9 mouse cellular contexts compared by ENCODE assay signal in the genomic region with DNA sequence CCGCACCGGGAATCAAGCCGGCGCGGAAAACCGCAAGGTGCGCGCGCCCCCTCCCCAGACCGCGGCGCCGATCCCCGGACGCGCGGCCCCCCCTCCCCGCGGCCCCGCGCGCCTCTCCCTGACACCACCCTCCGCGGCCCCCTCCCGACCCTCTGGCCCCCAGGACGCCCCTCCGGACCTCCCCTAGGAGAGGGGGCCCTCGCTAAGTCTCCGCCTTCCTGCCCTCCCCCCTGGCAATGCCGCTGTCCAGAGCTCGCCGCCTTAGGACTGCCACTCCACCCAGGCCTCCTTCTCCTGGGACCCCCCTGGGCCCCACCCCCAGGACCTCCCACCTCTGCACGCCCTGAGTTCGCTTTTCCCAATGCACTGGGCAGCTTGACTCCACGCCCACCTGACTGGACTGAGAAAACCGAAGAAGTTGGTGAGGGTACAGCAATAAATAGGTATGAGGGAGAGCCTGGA. TPM values are rescaled to one million over a fixed set of nuclear protein-coding genes. Genes with fewer than 3 reads are reported as not detected.
DNase-seq lines count a peak whose midpoint lies in the region; ATAC-seq and TF ChIP-seq lines count a peak whose summit lies in the region.
"Had no signal": no experiment of that assay in that cellular context is flagged by ENCODE, and none has a peak within 500 bp of the region (broad histone marks: within the 10 kb centered on the region; RNA-seq: fewer than 3 reads in every experiment).

A gene (minus strand): TSS at position 52 of the 462 bp plus-strand sequence.

- no peak for TF ChIP-seq CTCF in testis, adult 2 months (IDR thresholded peaks at IDR 0.05; ENCODE audit: control insufficient read depth, insufficient read depth, insufficient replicate concordance, low read depth, low read length)

- H3K4me1 ChIP-seq in embryonic facial prominence, embryonic 12.5 days: peaks cover 23% of the 10 kb centered on the region
- peaks cover 22% of the 10 kb centered on the region for H3K4me1 ChIP-seq in hindbrain, embryonic 16.5 days (ENCODE audit: control insufficient read depth, insufficient read depth, low read depth, low read length)
- H3K4me1 ChIP-seq in liver, embryonic 16.5 days (ENCODE audit: control insufficient read depth, low read depth, low read length): peaks cover 5% of the 10 kb centered on the region
- H3K4me1 ChIP-seq in testis, adult 2 months (ENCODE audit: control insufficient read depth, insufficient read depth, low read length): peaks cover 25% of the 10 kb centered on the region

- H3K27me3 ChIP-seq in embryonic facial prominence, embryonic 12.5 days: peaks cover 95% of the 10 kb centered on the region
- peaks cover 49% of the 10 kb centered on the region for H3K27me3 ChIP-seq in hindbrain, embryonic 16.5 days (replicated peaks; ENCODE audit: control insufficient read depth, insufficient read depth, low read length)
- H3K27me3 ChIP-seq in liver, embryonic 16.5 days (ENCODE audit: control insufficient read depth, insufficient read depth, low read depth, low read length): peaks cover 82% of the 10 kb centered on the region
- no peaks in the 10 kb centered on the region for H3K27me3 ChIP-seq in testis, adult 2 months (ENCODE audit: control insufficient read depth, insufficient read depth, low read length)

- no peak; the same call in 1 of the 2 replicates for ATAC-seq in embryonic facial prominence, embryonic 12.5 days (ENCODE audit: insufficient number of reproducible peaks, insufficient read depth, low FRiP score, low TSS enrichment)
- ATAC-seq in hindbrain, embryonic 16.5 days: peak; percentile 47
- no peak for ATAC-seq in liver, embryonic 16.5 days (ENCODE audit: low read depth)

- no peak for TF ChIP-seq POLR2A in testis, adult 2 months (IDR thresholded peaks at IDR 0.05; ENCODE audit: control insufficient read depth, low read depth, low read length)

- H3K4me2 ChIP-seq in embryonic facial prominence, embryonic 12.5 days (replicated peaks): peak within 1 kb of the TSS; percentile 93
- peak within 1 kb of the TSS; percentile 96 for H3K4me2 ChIP-seq in hindbrain, embryonic 16.5 days (ENCODE audit: low read length)
- H3K4me2 ChIP-seq in liver, embryonic 16.5 days (ENCODE audit: low read depth, low read length): peak within 1 kb of the TSS; percentile 65

- WGBS in embryonic facial prominence, embryonic 12.5 days: 1% methylated on average over 34 of the region's 36 CpGs
- 2% methylated on average over 29 of the region's 36 CpGs for WGBS in hindbrain, embryonic 16.5 days
- WGBS in liver, embryonic 16.5 days (ENCODE audit: insufficient replicate concordance): under 1% methylated on average over 19 of the region's 36 CpGs

- H3K9me3 ChIP-seq in embryonic facial prominence, embryonic 12.5 days: no peaks in the 10 kb centered on the region
- H3K9me3 ChIP-seq in hindbrain, embryonic 16.5 days (ENCODE audit: control insufficient read depth, low read length): no peaks in the 10 kb centered on the region
- no peaks in the 10 kb centered on the region for H3K9me3 ChIP-seq in liver, embryonic 16.5 days (replicated peaks; ENCODE audit: control insufficient read depth, low read length)

- DNase-seq in layer of hippocampus, adult 18-20 months (ENCODE audit: low spot score in 2 of 2): no peak
- no peak for DNase-seq in layer of hippocampus, adult 9-10 months (ENCODE audit: low spot score)
- peak; percentile 56 for DNase-seq in R1 (ENCODE audit: low read depth, low spot score)
- DNase-seq in spleen, adult 18-20 months: no peak

- H3K36me3 ChIP-seq in embryonic facial prominence, embryonic 12.5 days: no peaks in the 10 kb centered on the region
- H3K36me3 ChIP-seq in hindbrain, embryonic 16.5 days (ENCODE audit: control insufficient read depth, insufficient read depth, low read length): no peaks in the 10 kb centered on the region
- H3K36me3 ChIP-seq in liver, embryonic 16.5 days (ENCODE audit: control insufficient read depth, insufficient read depth): no peaks in the 10 kb centered on the region
- no peaks in the 10 kb centered on the region for H3K36me3 ChIP-seq in testis, adult 2 months (ENCODE audit: control insufficient read depth, insufficient read depth, low read length)

- no peak within 1 kb of the TSS for H3K27ac ChIP-seq in embryonic facial prominence, embryonic 12.5 days
- peak within 1 kb of the TSS; percentile 51 for H3K27ac ChIP-seq in hindbrain, embryonic 16.5 days (ENCODE audit: low read depth, low read length)
- H3K27ac ChIP-seq in liver, embryonic 16.5 days (ENCODE audit: low read length): no peak within 1 kb of the TSS
- no peak within 1 kb of the TSS for H3K27ac ChIP-seq in testis, adult 2 months (ENCODE audit: control insufficient read depth, insufficient read depth, low read depth, low read length)

- peak within 1 kb of the TSS; percentile 58 for H3K9ac ChIP-seq in embryonic facial prominence, embryonic 12.5 days
- peak within 1 kb of the TSS; percentile 85 for H3K9ac ChIP-seq in hindbrain, embryonic 16.5 days (ENCODE audit: low read depth, low read length)
- H3K9ac ChIP-seq in liver, embryonic 16.5 days (ENCODE audit: low read depth, low read length): no peak within 1 kb of the TSS

- H3K4me3 ChIP-seq in embryonic facial prominence, embryonic 12.5 days: peak within 1 kb of the TSS; percentile 48
- peak within 1 kb of the TSS; percentile 86 for H3K4me3 ChIP-seq in hindbrain, embryonic 16.5 days (ENCODE audit: low read length)
- peak within 1 kb of the TSS; percentile 51 for H3K4me3 ChIP-seq in liver, embryonic 16.5 days (ENCODE audit: low read depth, low read length)
- H3K4me3 ChIP-seq in testis, adult 2 months (ENCODE audit: control insufficient read depth, low read depth, low read length): peak within 1 kb of the TSS; percentile 77

RNA-seq across cellular contexts. Expression of the gene that starts here (rescaled TPM):
- 10 to 100 TPM; 58.0 to 58.9 TPM for total RNA-seq in layer of hippocampus, adult 18-20 months (2021)
- not detected in 2 replicates for polyA plus RNA-seq in embryonic facial prominence, embryonic 12.5 days (2016; fragmentation: Nextera tagmentation; extraction: Ambion mirVana)
- 3.2 and 3.6 TPM in 2 replicates for polyA plus RNA-seq in hindbrain, embryonic 16.5 days (2015; fragmentation: Nextera tagmentation; extraction: Ambion mirVana)
- polyA plus RNA-seq in liver, embryonic 16.5 days (2015; fragmentation: Nextera tagmentation; extraction: Ambion mirVana): 0.08 TPM in 1 of 2 replicates, not detected in the other
- 0.53 and 0.78 TPM in 2 replicates for polyA plus RNA-seq in testis, adult 2 months (2012; rRNA removed)
- total RNA-seq: neutrophil, adult 5-6 weeks had no signal
